Mouse (Mus musculus) megakaryocyte, embryonic 14.5 days (primary cell): Measurements from ENCODE around the gene Olfr1012.

ENCODE experiments used
- FLI1 ChIP-seq: IDR thresholded peaks from 2 replicates; pipeline ENCODE4 v1.6.1; 2012; ENCODE audit warnings: low read length, inconsistent platforms, mixed read lengths
- GATA1 ChIP-seq: IDR thresholded peaks from 3 replicates; pipeline ENCODE4 v1.6.1; 2012; ENCODE audit warnings: mixed read lengths, low read length, inconsistent platforms, borderline replicate concordance

GRCm38 (mm10) chr2:85781717-85782116 lies 19.2 kb upstream of the Olfr1012 start, which contains the start of gene Olfr1015:
- TF ChIP-seq GATA1, result no peak
- no peak for TF ChIP-seq FLI1
